ENCODE assay signal across 16 mouse cellular contexts in genomic region chr17:14779356-14779755, GRCm38 (mm10).
DNase-seq lines count a peak whose midpoint lies in the region; ATAC-seq and TF ChIP-seq lines count a peak whose summit lies in the region.
"Had no signal": no experiment of that assay in that cellular context is flagged by ENCODE, and none has a peak within 500 bp of the region (broad histone marks: within the 10 kb centered on the region; RNA-seq: fewer than 3 reads in every experiment).

No protein-coding gene starts in this region.

- TF ChIP-seq CTCF in lung, postnatal 0 days (IDR thresholded peaks at IDR 0.05) = no peak

- TF ChIP-seq EP300 in lung, postnatal 0 days (IDR thresholded peaks at IDR 0.05) = no peak

- H3K9ac ChIP-seq in lung, postnatal 0 days (replicated peaks; ENCODE audit: low read depth) = no peak overlapping the region
- no peak overlapping the region for H3K9ac ChIP-seq in hindbrain, embryonic 12.5 days
- H3K9ac ChIP-seq: hindbrain, embryonic 15.5 days; lung, embryonic 15.5 days had no signal

- H3K27ac ChIP-seq in lung, postnatal 0 days (ENCODE audit: low read length) = no peak overlapping the region
- no peak overlapping the region for H3K27ac ChIP-seq in hindbrain, embryonic 12.5 days
- H3K27ac ChIP-seq: hindbrain, embryonic 15.5 days; layer of hippocampus, adult 2 months; lung, embryonic 15.5 days had no signal

- peak; percentile 54 for DNase-seq in gastrocnemius, adult 18-20 months (ENCODE audit: low spot score)
- no peak for DNase-seq in gastrocnemius, postnatal 4 days (ENCODE audit: low spot score in 2 of 2)
- peak; percentile 19 for DNase-seq in lung, postnatal 14 days
- no peak for DNase-seq in lung, postnatal 0 days (ENCODE audit: low spot score)
- DNase-seq in adrenal gland, postnatal 10 days = peak; percentile 64
- peak; percentile 53 for DNase-seq in gastrocnemius, postnatal 25 days
- DNase-seq in retina, embryonic 14.5 days (ENCODE audit: low spot score) = no peak
- DNase-seq: cerebellum, adult 9-10 months; kidney, adult 18-20 months; thymus, adult 2 months had no signal

- no peaks in the 10 kb centered on the region for H3K4me1 ChIP-seq in lung, postnatal 0 days (ENCODE audit: insufficient read depth, low read depth, low read length)
- no peaks in the 10 kb centered on the region for H3K4me1 ChIP-seq in hindbrain, embryonic 12.5 days
- H3K4me1 ChIP-seq: hindbrain, embryonic 15.5 days; lung, embryonic 15.5 days had no signal

- no peak overlapping the region for H3K4me3 ChIP-seq in lung, postnatal 0 days (ENCODE audit: low read depth, low read length)
- H3K4me3 ChIP-seq in hindbrain, embryonic 12.5 days = no peak overlapping the region
- H3K4me3 ChIP-seq: hindbrain, embryonic 15.5 days; layer of hippocampus, adult 2 months; lung, embryonic 15.5 days had no signal

- H3K9me3 ChIP-seq in lung, postnatal 0 days (ENCODE audit: low read length) = no peaks in the 10 kb centered on the region
- H3K9me3 ChIP-seq in hindbrain, embryonic 12.5 days (replicated peaks) = no peaks in the 10 kb centered on the region
- H3K9me3 ChIP-seq: hindbrain, embryonic 15.5 days; lung, embryonic 15.5 days had no signal

- H3K27me3 ChIP-seq in lung, postnatal 0 days (replicated peaks; ENCODE audit: insufficient read depth, low read length) = no peaks in the 10 kb centered on the region
- H3K27me3 ChIP-seq in hindbrain, embryonic 12.5 days = no peaks in the 10 kb centered on the region
- H3K27me3 ChIP-seq: hindbrain, embryonic 15.5 days; lung, embryonic 15.5 days had no signal

- no peak for ATAC-seq in lung, postnatal 0 days
- no peak for ATAC-seq in hindbrain, embryonic 12.5 days (ENCODE audit: low FRiP score)

- WGBS in lung, postnatal 0 days = 73% methylated on average over 5 of the region's 5 CpGs
- 85% methylated on average over 5 of the region's 5 CpGs for WGBS in hindbrain, embryonic 12.5 days

- no peak overlapping the region for H3K4me2 ChIP-seq in lung, postnatal 0 days (replicated peaks; ENCODE audit: low read depth, low read length)
- no peak overlapping the region for H3K4me2 ChIP-seq in hindbrain, embryonic 12.5 days (replicated peaks)
- H3K4me2 ChIP-seq: hindbrain, embryonic 15.5 days; liver, embryonic 11.5 days; lung, embryonic 15.5 days; midbrain, embryonic 11.5 days had no signal

- H3K36me3 ChIP-seq in lung, postnatal 0 days (ENCODE audit: insufficient read depth, low read length) = no peaks in the 10 kb centered on the region
- no peaks in the 10 kb centered on the region for H3K36me3 ChIP-seq in hindbrain, embryonic 12.5 days
- H3K36me3 ChIP-seq: hindbrain, embryonic 15.5 days; lung, embryonic 15.5 days had no signal

Comparison
In these comparisons a context has a peak if more than half of its experiments do, and no peak if none do; other contexts are left out.
1. DNase-seq: peak in gastrocnemius, adult 18-20 months (single experiment), lung, postnatal 14 days (single experiment), adrenal gland, postnatal 10 days (single experiment) and gastrocnemius, postnatal 25 days (single experiment); none in gastrocnemius, postnatal 4 days (0 of 2), lung, postnatal 0 days (single experiment) and retina, embryonic 14.5 days (single experiment).